Mouse (Mus musculus): ENCODE data around the gene Vmn2r56. TPM values are rescaled to one million over a fixed set of nuclear protein-coding genes. Genes with fewer than 3 reads are reported as not detected.
"Not testable (repeated sequence)": the region's sequence is repeated elsewhere in the genome, so short reads cannot be mapped to it uniquely, and the experiment has no call there.

The Vmn2r56 gene
- total and polyA plus RNA-seq, 3 experiments = 0.11 TPM; not detected in 2

GRCm38 (mm10) chr7:12749431-12750198, 14.8 kb upstream of the Vmn2r56 start:
- Histone ChIP-seq H3K4me1 (ENCODE audit: insufficient read depth, low read depth, low read length) (no peaks in the 10 kb centered on the region), H3K9me3 (replicated peaks) (no peaks in the 10 kb centered on the region), H3K36me3 (replicated peaks) (no peaks in the 10 kb centered on the region), H3K27me3 (ENCODE audit: insufficient read depth, low read length) (0 out of 2 replicates have a peak, but pooled peaks cover 2% of the 10 kb centered on the region), H3K4me3 (ENCODE audit: low read depth, low read length) (no peak overlapping the region)
- TF ChIP-seq POLR2AphosphoS5 (IDR thresholded peaks at IDR 0.05; ENCODE audit: insufficient replicate concordance, low read depth, low read length) (no peak), CTCF (IDR thresholded peaks at IDR 0.05; ENCODE audit: low read depth, low read length) (no peak), GATA1 (IDR thresholded peaks at IDR 0.05; ENCODE audit: borderline replicate concordance, low read length) (no peak), TAL1 (conservative IDR thresholded peaks at IDR 0.05; ENCODE audit: low read depth, low read length) (no peak), GATA2 (IDR thresholded peaks at IDR 0.05; ENCODE audit: borderline replicate concordance, low read depth, low read length) (no peak)
- DNase-seq (ENCODE audit: low spot score) (no peak), ATAC-seq (ENCODE audit: extremely low read depth, insufficient number of reproducible peaks, low FRiP score, poor library complexity, severe bottlenecking) (no peak)

GRCm38 (mm10) chr7:12684903-12685302, 49.9 kb downstream of the Vmn2r56 start, which contains the start of gene Vmn2r55:
Vmn2r55 (minus strand) TSS chr7:12685003.
- DNase-seq (ENCODE audit: low spot score); H3K36me3 ChIP-seq (replicated peaks); ATAC-seq (ENCODE audit: extremely low read depth, insufficient number of reproducible peaks, low FRiP score, poor library complexity, severe bottlenecking); H3K4me3 ChIP-seq (ENCODE audit: low read depth, low read length); H3K9me3 ChIP-seq (replicated peaks); H3K27me3 ChIP-seq (ENCODE audit: insufficient read depth, low read length); H3K4me1 ChIP-seq (ENCODE audit: insufficient read depth, low read depth, low read length): not testable (repeated sequence)

GRCm38 (mm10) chr7:12640219-12640618, 94.6 kb downstream of the Vmn2r56 start, which contains the start of gene Vmn2r54:
Vmn2r54 (minus strand) TSS chr7:12640319.
- H3K27me3 ChIP-seq (ENCODE audit: insufficient read depth, low read length); H3K4me1 ChIP-seq (ENCODE audit: insufficient read depth, low read depth, low read length); H3K9me3 ChIP-seq (replicated peaks); H3K4me3 ChIP-seq (ENCODE audit: low read depth, low read length); ATAC-seq (ENCODE audit: extremely low read depth, insufficient number of reproducible peaks, low FRiP score, poor library complexity, severe bottlenecking); DNase-seq (ENCODE audit: low spot score); H3K36me3 ChIP-seq (replicated peaks): not testable (repeated sequence)

Other genes with a start within 250 kb of the Vmn2r56 start
- not detected in 2 replicates for gene 2900092C05Rik, start 222.5 kb downstream of the Vmn2r56 start, total RNA-seq (2014; fragmentation: Nextera tagmentation)
- gene 2900092C05Rik, start 222.5 kb downstream of the Vmn2r56 start, total RNA-seq (2017) = not detected in 2 replicates
- not detected in 2 replicates for gene 2900092C05Rik, start 222.5 kb downstream of the Vmn2r56 start, polyA plus RNA-seq (2012)
- gene Vmn2r53, start 126.2 kb downstream of the Vmn2r56 start, total RNA-seq (2014; fragmentation: Nextera tagmentation) = 0.08 TPM in 1 of 2 replicates, not detected in the other
- gene Vmn2r53, start 126.2 kb downstream of the Vmn2r56 start, total RNA-seq (2017) = 0.12 and 0.22 TPM in 2 replicates
- under 0.01 TPM in 1 of 2 replicates, not detected in the other for gene Vmn2r53, start 126.2 kb downstream of the Vmn2r56 start, polyA plus RNA-seq (2012)
- not detected in 2 replicates for gene Vmn2r54, start 94.7 kb downstream of the Vmn2r56 start, total RNA-seq (2014; fragmentation: Nextera tagmentation)
- 0.05 TPM in 1 of 2 replicates, not detected in the other for gene Vmn2r54, start 94.7 kb downstream of the Vmn2r56 start, total RNA-seq (2017)
- not detected in 2 replicates for gene Vmn2r54, start 94.7 kb downstream of the Vmn2r56 start, polyA plus RNA-seq (2012)
- not detected in 2 replicates for gene Vmn2r55, start 50.0 kb downstream of the Vmn2r56 start, total RNA-seq (2014; fragmentation: Nextera tagmentation)
- 0.06 TPM in 1 of 2 replicates, not detected in the other for gene Vmn2r55, start 50.0 kb downstream of the Vmn2r56 start, total RNA-seq (2017)
- gene Vmn2r55, start 50.0 kb downstream of the Vmn2r56 start, polyA plus RNA-seq (2012) = not detected in 2 replicates
- not detected in 2 replicates for gene Zscan18, start 68.6 kb upstream of the Vmn2r56 start, total RNA-seq (2014; fragmentation: Nextera tagmentation)
- 0.12 and 0.22 TPM in 2 replicates for gene Zscan18, start 68.6 kb upstream of the Vmn2r56 start, total RNA-seq (2017)
- gene Zscan18, start 68.6 kb upstream of the Vmn2r56 start, polyA plus RNA-seq (2012) = not detected in 2 replicates
- gene Zfp329, start 83.9 kb upstream of the Vmn2r56 start, total RNA-seq (2014; fragmentation: Nextera tagmentation) = 25.6 and 27.4 TPM in 2 replicates
- gene Zfp329, start 83.9 kb upstream of the Vmn2r56 start, total RNA-seq (2017) = 15.5 and 22.2 TPM in 2 replicates
- gene Zfp329, start 83.9 kb upstream of the Vmn2r56 start, polyA plus RNA-seq (2012) = 0.27 and 0.33 TPM in 2 replicates
- 53.1 and 62.7 TPM in 2 replicates for gene Zfp110, start 99.8 kb upstream of the Vmn2r56 start, total RNA-seq (2014; fragmentation: Nextera tagmentation)
- 58.4 and 59.9 TPM in 2 replicates for gene Zfp110, start 99.8 kb upstream of the Vmn2r56 start, total RNA-seq (2017)
- 2.5 and 3.2 TPM in 2 replicates for gene Zfp110, start 99.8 kb upstream of the Vmn2r56 start, polyA plus RNA-seq (2012)
- 8.3 and 9.3 TPM in 2 replicates for gene Zfp128, start 146.2 kb upstream of the Vmn2r56 start, total RNA-seq (2014; fragmentation: Nextera tagmentation)
- gene Zfp128, start 146.2 kb upstream of the Vmn2r56 start, total RNA-seq (2017) = 3.8 and 4.5 TPM in 2 replicates
- gene Zfp128, start 146.2 kb upstream of the Vmn2r56 start, polyA plus RNA-seq (2012) = 0.61 and 0.72 TPM in 2 replicates
- gene Zscan22, start 162.8 kb upstream of the Vmn2r56 start, total RNA-seq (2014; fragmentation: Nextera tagmentation) = 23.9 and 25.0 TPM in 2 replicates
- 4.1 and 4.5 TPM in 2 replicates for gene Zscan22, start 162.8 kb upstream of the Vmn2r56 start, total RNA-seq (2017)
- gene Zscan22, start 162.8 kb upstream of the Vmn2r56 start, polyA plus RNA-seq (2012) = 2.8 and 3.5 TPM in 2 replicates
- 1,720 and 1,839 TPM in 2 replicates for gene Rps5, start 187.3 kb upstream of the Vmn2r56 start, total RNA-seq (2014; fragmentation: Nextera tagmentation)
- gene Rps5, start 187.3 kb upstream of the Vmn2r56 start, total RNA-seq (2017) = 880 and 1,074 TPM in 2 replicates
- 1,806 and 2,694 TPM in 2 replicates for gene Rps5, start 187.3 kb upstream of the Vmn2r56 start, polyA plus RNA-seq (2012)
- 0.29 and 0.98 TPM in 2 replicates for gene Rnf225, start 192.4 kb upstream of the Vmn2r56 start, total RNA-seq (2014; fragmentation: Nextera tagmentation)
- 0.76 and 0.81 TPM in 2 replicates for gene Rnf225, start 192.4 kb upstream of the Vmn2r56 start, total RNA-seq (2017)
- 1.0 and 1.3 TPM in 2 replicates for gene Rnf225, start 192.4 kb upstream of the Vmn2r56 start, polyA plus RNA-seq (2012)
- gene Zfp324, start 230.8 kb upstream of the Vmn2r56 start, total RNA-seq (2014; fragmentation: Nextera tagmentation) = 3.7 and 5.9 TPM in 2 replicates
- 6.2 and 7.0 TPM in 2 replicates for gene Zfp324, start 230.8 kb upstream of the Vmn2r56 start, total RNA-seq (2017)
- 2.4 and 2.7 TPM in 2 replicates for gene Zfp324, start 230.8 kb upstream of the Vmn2r56 start, polyA plus RNA-seq (2012)
- 5.9 and 6.1 TPM in 2 replicates for gene Zfp446, start 242.8 kb upstream of the Vmn2r56 start, total RNA-seq (2014; fragmentation: Nextera tagmentation)
- 3.7 and 4.0 TPM in 2 replicates for gene Zfp446, start 242.8 kb upstream of the Vmn2r56 start, total RNA-seq (2017)
- gene Zfp446, start 242.8 kb upstream of the Vmn2r56 start, polyA plus RNA-seq (2012) = 4.1 and 4.6 TPM in 2 replicates

Data from G1E (cell line).